8 mouse cellular contexts compared by ENCODE assay signal in genomic region chr4:128980890-128981832, GRCm38 (mm10). TPM values are rescaled to one million over a fixed set of nuclear protein-coding genes. Genes with fewer than 3 reads are reported as not detected.
DNase-seq lines count a peak whose midpoint lies in the region; ATAC-seq and TF ChIP-seq lines count a peak whose summit lies in the region.
"Had no signal": no experiment of that assay in that cellular context is flagged by ENCODE, and none has a peak within 500 bp of the region (broad histone marks: within the 10 kb centered on the region; RNA-seq: fewer than 3 reads in every experiment).

No protein-coding gene starts in this region.

- H3K4me1 ChIP-seq in stomach, postnatal 0 days (replicated peaks; ENCODE audit: control insufficient read depth, insufficient read depth), result no peaks in the 10 kb centered on the region
- H3K4me1 ChIP-seq: neural tube, embryonic 15.5 days had no signal

- H3K36me3 ChIP-seq in myocyte (ENCODE audit: control insufficient read depth, insufficient read depth), result no peaks in the 10 kb centered on the region
- H3K36me3 ChIP-seq in stomach, postnatal 0 days (ENCODE audit: control insufficient read depth, insufficient read depth, low read length), result no peaks in the 10 kb centered on the region
- H3K36me3 ChIP-seq: neural tube, embryonic 15.5 days had no signal

- H3K4me3 ChIP-seq in myocyte, result no peak overlapping the region
- H3K4me3 ChIP-seq in stomach, postnatal 0 days (ENCODE audit: low read depth, low read length), result no peak overlapping the region
- H3K4me3 ChIP-seq: neural tube, embryonic 15.5 days had no signal

- ATAC-seq in stomach, postnatal 0 days (ENCODE audit: low FRiP score, low TSS enrichment), result no peak
- ATAC-seq in erythroblast, adult 5-6 weeks (replicated peaks; ENCODE audit: low FRiP score, poor library complexity, severe bottlenecking), result no peak

- H3K9ac ChIP-seq in stomach, postnatal 0 days (ENCODE audit: low read length), result no peak overlapping the region
- H3K9ac ChIP-seq: neural tube, embryonic 15.5 days had no signal

- TF ChIP-seq CTCF in stomach, postnatal 0 days (IDR thresholded peaks at IDR 0.05; ENCODE audit: low read depth), result no peak

- peak; percentile 28 for DNase-seq in A20 (ENCODE audit: low read depth, low spot score)
- DNase-seq in CD4-positive, CD25-positive, alpha-beta regulatory T cell, adult 2 months (ENCODE audit: low read depth, low spot score), result peak; percentile 73
- peak; percentile 79 for DNase-seq in fibroblast of lung, adult 2 months (ENCODE audit: low read depth)
- no peak for DNase-seq in stomach, postnatal 0 days (ENCODE audit: low spot score)
- no peak for DNase-seq in cerebellum, postnatal 25 days

- no peaks in the 10 kb centered on the region for H3K27me3 ChIP-seq in myocyte (ENCODE audit: control insufficient read depth, insufficient read depth, insufficient read length)
- no peaks in the 10 kb centered on the region for H3K27me3 ChIP-seq in stomach, postnatal 0 days (ENCODE audit: control insufficient read depth, insufficient read depth, low read length)
- H3K27me3 ChIP-seq: neural tube, embryonic 15.5 days had no signal

- no peaks in the 10 kb centered on the region for H3K79me2 ChIP-seq in myocyte (ENCODE audit: control insufficient read depth, insufficient read depth)

- no peak overlapping the region for H3K27ac ChIP-seq in stomach, postnatal 0 days (replicated peaks)
- H3K27ac ChIP-seq: neural tube, embryonic 15.5 days had no signal

- no peak overlapping the region for H3ac ChIP-seq in myocyte (ENCODE audit: control insufficient read depth, insufficient read length)

- H3K9me3 ChIP-seq in stomach, postnatal 0 days (ENCODE audit: control insufficient read depth, low read length), result no peaks in the 10 kb centered on the region
- H3K9me3 ChIP-seq: neural tube, embryonic 15.5 days had no signal

- peak overlapping the region; percentile 18 for H3K4me2 ChIP-seq in myocyte (ENCODE audit: low read depth)
- H3K4me2 ChIP-seq in stomach, postnatal 0 days (replicated peaks; ENCODE audit: low read depth), result no peak overlapping the region
- H3K4me2 ChIP-seq: neural tube, embryonic 15.5 days had no signal

- WGBS in stomach, postnatal 0 days, result 74% methylated on average over 12 of the region's 12 CpGs

- TF ChIP-seq EP300 in stomach, postnatal 0 days (optimal IDR thresholded peaks at IDR 0.05), result no peak

- TF ChIP-seq POLR2A in myocyte (IDR thresholded peaks at IDR 0.05; ENCODE audit: insufficient read length, low read depth), result no peak

TF ChIP-seq in myocyte, 11 proteins besides CTCF, POLR2A, EP300 and RAD21:
- TF ChIP-seq POLR2AphosphoS2 (IDR thresholded peaks at IDR 0.05; ENCODE audit: insufficient read length, low read depth), result no peak
- peak; percentile 77 for TF ChIP-seq TCF3 (IDR thresholded peaks at IDR 0.05; ENCODE audit: insufficient read length, low read depth)
- TF ChIP-seq SRF (IDR thresholded peaks at IDR 0.05; ENCODE audit: control insufficient read depth, insufficient read length, low read depth), result no peak
- TF ChIP-seq CEBPB (IDR thresholded peaks at IDR 0.05; ENCODE audit: insufficient read depth, poor library complexity, severe bottlenecking), result 0 out of 2 replicates have a peak, but pooled peaks have one; percentile 10
- TF ChIP-seq MYOG (IDR thresholded peaks at IDR 0.05; ENCODE audit: control insufficient read depth in 1 of 3, insufficient read depth in 1 of 3, insufficient read length in 2 of 3, low read depth in 2 of 3), result peak; percentile 18 to 95 (median 77)
- peak; percentile 2 for TF ChIP-seq USF1 (IDR thresholded peaks at IDR 0.05; ENCODE audit: low read depth)
- no peak for TF ChIP-seq TCF12 (IDR thresholded peaks at IDR 0.05; ENCODE audit: insufficient read depth, poor library complexity, severe bottlenecking)
- TF ChIP-seq MYOD1 (IDR thresholded peaks at IDR 0.05; ENCODE audit: control insufficient read depth in 1 of 3, insufficient read length in 2 of 3, low read depth in 2 of 3), result peak; percentile 2 to 90 (median 74)
- no peak for TF ChIP-seq REST (IDR thresholded peaks at IDR 0.05; ENCODE audit: insufficient read depth, insufficient read length)

RNA-seq across cellular contexts. Expression of gene Ak2, which starts 10.6 kb away (rescaled TPM):
- 83.0 TPM for polyA plus RNA-seq in myocyte (2012; fragmentation: generic; extraction: Trizol)
- 137 and 138 TPM in 2 replicates for polyA plus RNA-seq in stomach, postnatal 0 days (2015; fragmentation: Nextera tagmentation; extraction: Ambion mirVana)
- total RNA-seq in erythroblast, adult 5-6 weeks (2015; ENCODE audit: low replicate concordance), result 15.4 and 25.7 TPM in 2 replicates
- 28.7 and 31.4 TPM in 2 replicates for total RNA-seq in erythroblast, adult 5-6 weeks (2017; ENCODE audit: low replicate concordance)

RNA-seq across cellular contexts. Expression of gene Azin2, which starts 18.9 kb away (rescaled TPM):
- 17.4 TPM for polyA plus RNA-seq in myocyte (2012; fragmentation: generic; extraction: Trizol)
- 10.8 and 12.3 TPM in 2 replicates for polyA plus RNA-seq in stomach, postnatal 0 days (2015; fragmentation: Nextera tagmentation; extraction: Ambion mirVana)
- not detected in 2 replicates for total RNA-seq in erythroblast, adult 5-6 weeks (2015; ENCODE audit: low replicate concordance)
- total RNA-seq in erythroblast, adult 5-6 weeks (2017; ENCODE audit: low replicate concordance), result 0.85 TPM in 1 of 2 replicates, not detected in the other

Comparison
In these comparisons a context has a peak if more than half of its experiments do, and no peak if none do; other contexts are left out.
1. DNase-seq: peak in A20 (single experiment), CD4-positive, CD25-positive, alpha-beta regulatory T cell, adult 2 months (single experiment) and fibroblast of lung, adult 2 months (single experiment); none in stomach, postnatal 0 days (single experiment) and cerebellum, postnatal 25 days (0 of 2).